Comparison of ENCODE assay signal across 8 mouse cellular contexts in genomic region chr2:105108703-105109158, GRCm38 (mm10). TPM values are rescaled to one million over a fixed set of nuclear protein-coding genes. Genes with fewer than 3 reads are reported as not detected.
DNase-seq lines count a peak whose midpoint lies in the region; ATAC-seq and TF ChIP-seq lines count a peak whose summit lies in the region.

No protein-coding gene starts in this region.

- no peaks in the 10 kb centered on the region for H3K27me3 ChIP-seq in Patski
- H3K27me3 ChIP-seq in forebrain, embryonic 14.5 days (replicated peaks; ENCODE audit: control insufficient read depth, insufficient read depth, low read length), result peaks cover 17% of the 10 kb centered on the region; the same call in 1 of the 2 replicates
- H3K27me3 ChIP-seq in hindbrain, embryonic 12.5 days, result peaks cover 28% of the 10 kb centered on the region
- peaks cover 13% of the 10 kb centered on the region; the same call in 1 of the 2 replicates for H3K27me3 ChIP-seq in midbrain, embryonic 11.5 days (ENCODE audit: control insufficient read depth, insufficient read depth, low read length)

- 1% methylated on average over 6 of the region's 6 CpGs for WGBS in forebrain, embryonic 14.5 days
- 9% methylated on average over 6 of the region's 6 CpGs for WGBS in hindbrain, embryonic 12.5 days
- 11% methylated on average over 6 of the region's 6 CpGs for WGBS in midbrain, embryonic 11.5 days

- no peak overlapping the region for H3K27ac ChIP-seq in forebrain, embryonic 14.5 days (ENCODE audit: low read depth, low read length)
- no peak overlapping the region for H3K27ac ChIP-seq in hindbrain, embryonic 12.5 days
- H3K27ac ChIP-seq in midbrain, embryonic 11.5 days (ENCODE audit: low read depth, low read length), result no peak overlapping the region

- TF ChIP-seq CTCF in Patski (IDR thresholded peaks at IDR 0.05), result peak; percentile 93
- peak; percentile 35; the same call in 1 of the 2 replicates for TF ChIP-seq CTCF in brain, embryonic 14.5 days (IDR thresholded peaks at IDR 0.05; ENCODE audit: borderline replicate concordance, extremely low read depth, insufficient read depth, insufficient read length)

- CTCF ChIA-PET in Patski (lab: Charles Lee), result interaction anchor here (0.6 to 1.5 kb wide), 13 partner anchors 11 to 126 kb away, joined by 3 to 8 read pairs (median 3); partner anchors contain the start of gene Them7

- H3K4me2 ChIP-seq in forebrain, embryonic 14.5 days (ENCODE audit: low read length), result no peak overlapping the region
- H3K4me2 ChIP-seq in hindbrain, embryonic 12.5 days (replicated peaks), result no peak overlapping the region
- H3K4me2 ChIP-seq in midbrain, embryonic 11.5 days, result 0 out of 2 replicates have a peak overlapping the region, but pooled peaks have one; percentile 6

- TF ChIP-seq POLR2A in brain, embryonic 14.5 days (IDR thresholded peaks at IDR 0.05; ENCODE audit: borderline replicate concordance, extremely low read depth, insufficient read depth, insufficient read length, poor library complexity, severe bottlenecking), result no peak

- no peaks in the 10 kb centered on the region for H3K36me3 ChIP-seq in forebrain, embryonic 14.5 days (ENCODE audit: control insufficient read depth, insufficient read depth, low read length)
- H3K36me3 ChIP-seq in hindbrain, embryonic 12.5 days, result no peaks in the 10 kb centered on the region
- H3K36me3 ChIP-seq in midbrain, embryonic 11.5 days (ENCODE audit: control insufficient read depth, insufficient read depth, low read length), result no peaks in the 10 kb centered on the region

- DNase-seq in Patski (ENCODE audit: low read depth, low spot score), result peak; percentile 95
- DNase-seq in brain, embryonic 14.5 days (ENCODE audit: low read depth), result peak; percentile 96
- DNase-seq in forebrain, embryonic 14.5 days (ENCODE audit: low spot score), result peak; percentile 91
- peak; percentile 59 for DNase-seq in layer of hippocampus, adult 9-10 months (ENCODE audit: low spot score)
- DNase-seq in midbrain, embryonic 11.5 days (ENCODE audit: low spot score, missing footprints), result peak; percentile 88
- peak; percentile 88 for DNase-seq in testis, postnatal 10 days (ENCODE audit: low spot score)
- DNase-seq in thymus, adult 18-20 months, result no peak

- ATAC-seq in Patski, result peak; percentile 95
- peak; percentile 93 for ATAC-seq in forebrain, embryonic 14.5 days
- ATAC-seq in hindbrain, embryonic 12.5 days (ENCODE audit: low FRiP score), result peak; percentile 96
- peak; percentile 87 for ATAC-seq in midbrain, embryonic 11.5 days (ENCODE audit: low FRiP score)

- no peaks in the 10 kb centered on the region for H3K9me3 ChIP-seq in forebrain, embryonic 14.5 days (replicated peaks; ENCODE audit: control insufficient read depth, low read length)
- no peaks in the 10 kb centered on the region for H3K9me3 ChIP-seq in hindbrain, embryonic 12.5 days (replicated peaks)
- H3K9me3 ChIP-seq in midbrain, embryonic 11.5 days (ENCODE audit: control insufficient read depth, low read length), result no peaks in the 10 kb centered on the region

- H3K9ac ChIP-seq in forebrain, embryonic 14.5 days (ENCODE audit: low read length), result no peak overlapping the region
- no peak overlapping the region for H3K9ac ChIP-seq in hindbrain, embryonic 12.5 days
- no peak overlapping the region for H3K9ac ChIP-seq in midbrain, embryonic 11.5 days (ENCODE audit: low read length)

- no peak overlapping the region for H3K4me3 ChIP-seq in forebrain, embryonic 14.5 days (ENCODE audit: low read depth, low read length)
- no peak overlapping the region for H3K4me3 ChIP-seq in hindbrain, embryonic 12.5 days
- no peak overlapping the region for H3K4me3 ChIP-seq in midbrain, embryonic 11.5 days (ENCODE audit: low read depth, low read length)

- in situ Hi-C loops in Patski (cut with MboI; ENCODE audit: low pct_unique_long_range_greater_than_20kb), result loop anchor here (10.0 kb wide), 1 partner anchor 214 kb away; no protein-coding TSS in a partner anchor

- H3K4me1 ChIP-seq in forebrain, embryonic 14.5 days (ENCODE audit: control insufficient read depth, insufficient read depth, low read length), result no peaks in the 10 kb centered on the region
- H3K4me1 ChIP-seq in hindbrain, embryonic 12.5 days, result no peaks in the 10 kb centered on the region
- H3K4me1 ChIP-seq in midbrain, embryonic 11.5 days (ENCODE audit: control insufficient read depth, insufficient read depth, low read length), result peaks cover 3% of the 10 kb centered on the region; the same call in 1 of the 2 replicates

- POLR2A ChIA-PET in Patski (lab: Charles Lee), result interaction anchor here (1.0 kb wide), 1 partner anchor 65 kb away, joined by 3 read pairs; no protein-coding TSS in a partner anchor

RNA-seq across cellular contexts. Expression of gene Gm11060, which starts 16.9 kb away (rescaled TPM):
- not detected for polyA plus RNA-seq in Patski (2021)
- not detected in 2 replicates for polyA plus RNA-seq in brain, embryonic 14.5 days (2012; rRNA removed)
- polyA plus RNA-seq in forebrain, embryonic 14.5 days (2014; fragmentation: Nextera tagmentation; extraction: Ambion mirVana), result not detected in 2 replicates
- polyA plus RNA-seq in hindbrain, embryonic 12.5 days (2016; fragmentation: Nextera tagmentation; extraction: Ambion mirVana), result not detected in 2 replicates
- not detected in 2 replicates for polyA plus RNA-seq in midbrain, embryonic 11.5 days (2014; fragmentation: Nextera tagmentation; extraction: Ambion mirVana)

RNA-seq across cellular contexts. Expression of gene Wt1, which starts 17.6 kb away (rescaled TPM):
- 15.2 TPM for polyA plus RNA-seq in Patski (2021)
- polyA plus RNA-seq in brain, embryonic 14.5 days (2012; rRNA removed), result 0.03 and 0.68 TPM in 2 replicates
- polyA plus RNA-seq in forebrain, embryonic 14.5 days (2014; fragmentation: Nextera tagmentation; extraction: Ambion mirVana), result not detected in 2 replicates
- 0.30 and 0.31 TPM in 2 replicates for polyA plus RNA-seq in hindbrain, embryonic 12.5 days (2016; fragmentation: Nextera tagmentation; extraction: Ambion mirVana)
- polyA plus RNA-seq in midbrain, embryonic 11.5 days (2014; fragmentation: Nextera tagmentation; extraction: Ambion mirVana), result 0.08 TPM in 2 replicates

Comparison
In these comparisons a context has a peak if more than half of its experiments do, and no peak if none do; other contexts are left out.
1. DNase-seq: peak in Patski (single experiment), brain, embryonic 14.5 days (single experiment), forebrain, embryonic 14.5 days (single experiment), layer of hippocampus, adult 9-10 months (single experiment), midbrain, embryonic 11.5 days (single experiment) and testis, postnatal 10 days (single experiment); none in thymus, adult 18-20 months (0 of 2).
2. Peak in every context shown above with its lines, with median percentiles within 50 percentile points of each other: ATAC-seq.